Mouse (Mus musculus) v-Abl transformed pro-B cells (cell line): ENCODE measurements at regions not wholly inside any gene's neighbourhood (a gene's known extent, or its start where the extent isn't known, plus 50 kb on each side); places are given as distances from the start of the nearest gene placed in this dataset.
"Not testable (repeated sequence)": the region's sequence is repeated elsewhere in the genome, so short reads cannot be mapped to it uniquely, and the experiment has no call there.

ENCODE experiments used
- in situ Hi-C, 2 experiments: fragments of 400-800 bp; cut with MboI; formaldehyde crosslinking; loops; one replicate each; pipeline ENCODE4 v1.15.1; 2025; ENCODE audit not compliant: unreplicated experiment in 2 of 2

- in situ Hi-C loops, result no loop called here
These were observed 507.6 kb downstream of the Gja1 start for GRCm38 (mm10) chr10:56884456-56885410.

- in situ Hi-C loops, result not testable (repeated sequence)
These were observed 514.4 kb downstream of the Gja1 start for GRCm38 (mm10) chr10:56891530-56891929.

- in situ Hi-C loops, result no loop called here
These were observed 515.6 kb downstream of the Gja1 start for GRCm38 (mm10) chr10:56892666-56893209.

- in situ Hi-C loops, result no loop called here
These were observed 516.1 kb downstream of the Gja1 start for GRCm38 (mm10) chr10:56893210-56893705.

DNA sequence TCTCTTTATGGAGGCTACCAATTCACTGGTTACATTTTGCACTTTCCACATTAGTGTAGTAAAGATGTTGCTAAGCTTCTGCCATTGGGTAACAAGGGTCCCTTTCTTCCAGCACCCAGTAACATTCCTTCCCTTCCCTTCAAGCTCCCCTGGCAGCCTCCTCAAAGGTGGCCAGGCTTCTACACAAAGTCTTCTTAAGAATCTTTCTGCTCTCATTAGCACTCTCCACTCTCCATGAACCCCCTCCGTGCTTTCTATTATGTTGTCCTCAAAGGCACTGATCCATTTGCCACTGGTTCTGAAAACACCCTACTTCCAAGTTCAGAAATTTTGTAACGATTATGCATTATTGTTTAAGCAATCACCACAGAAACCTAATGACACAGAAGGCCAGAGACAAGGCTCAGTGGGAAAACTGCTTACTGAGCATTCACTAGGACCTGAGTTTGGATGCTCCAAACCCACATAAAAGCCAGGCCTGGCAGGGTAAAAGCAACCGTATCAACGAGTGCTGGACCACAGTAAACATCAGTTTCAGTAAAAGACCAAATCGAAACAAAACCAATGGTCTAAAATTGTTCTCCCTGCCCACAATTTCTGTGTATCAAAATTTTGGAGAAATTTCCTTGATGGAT, 522.6 kb downstream of the Gja1 start:
- in situ Hi-C loops, result no loop called here

- in situ Hi-C loops, result no loop called here
These were observed 523.8 kb downstream of the Gja1 start for GRCm38 (mm10) chr10:56900914-56901313.

DNA sequence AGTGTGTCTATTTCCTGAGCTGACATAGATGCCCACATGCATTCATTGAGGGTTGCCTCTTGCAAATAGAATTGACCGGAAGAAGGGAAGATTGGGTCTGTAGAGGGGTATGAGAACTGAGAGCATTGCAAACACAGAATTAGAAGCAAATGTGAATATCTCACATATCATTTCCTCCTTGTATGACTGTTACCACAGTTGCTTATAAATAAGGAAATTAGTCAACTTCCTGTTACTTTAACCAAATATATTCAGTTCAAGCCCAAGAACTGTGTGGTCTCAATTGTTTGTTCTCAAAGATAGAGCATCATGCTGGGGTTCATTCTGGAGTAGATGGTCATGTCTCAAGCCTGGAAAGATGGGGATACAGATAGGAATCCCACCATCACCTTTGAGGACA, 535.6 kb downstream of the Gja1 start:
- in situ Hi-C loops, result no loop called here

GRCm38 (mm10) chr10:56914103-56914502, 537.0 kb downstream of the Gja1 start:
- in situ Hi-C loops, result no loop called here

DNA sequence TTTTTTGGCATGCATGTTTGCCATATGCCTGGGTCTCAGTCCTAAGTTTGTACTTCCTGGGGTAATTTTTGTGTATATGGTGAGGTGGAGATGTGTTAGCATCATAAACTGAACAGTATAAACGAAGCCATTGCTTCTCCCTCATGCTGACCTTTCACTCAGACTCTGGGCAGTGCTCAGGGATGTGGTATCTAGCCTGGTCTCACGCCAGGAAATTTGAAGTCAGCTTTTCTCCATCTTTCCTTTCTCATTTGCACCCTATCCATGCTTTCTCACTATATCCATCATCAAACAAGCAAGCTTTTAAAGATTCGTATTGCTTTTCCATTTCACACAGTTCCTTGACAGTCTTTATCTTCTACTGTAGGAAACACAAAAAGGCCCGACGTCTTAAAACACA, 541.3 kb downstream of the Gja1 start:
- in situ Hi-C loops, result no loop called here

DNA sequence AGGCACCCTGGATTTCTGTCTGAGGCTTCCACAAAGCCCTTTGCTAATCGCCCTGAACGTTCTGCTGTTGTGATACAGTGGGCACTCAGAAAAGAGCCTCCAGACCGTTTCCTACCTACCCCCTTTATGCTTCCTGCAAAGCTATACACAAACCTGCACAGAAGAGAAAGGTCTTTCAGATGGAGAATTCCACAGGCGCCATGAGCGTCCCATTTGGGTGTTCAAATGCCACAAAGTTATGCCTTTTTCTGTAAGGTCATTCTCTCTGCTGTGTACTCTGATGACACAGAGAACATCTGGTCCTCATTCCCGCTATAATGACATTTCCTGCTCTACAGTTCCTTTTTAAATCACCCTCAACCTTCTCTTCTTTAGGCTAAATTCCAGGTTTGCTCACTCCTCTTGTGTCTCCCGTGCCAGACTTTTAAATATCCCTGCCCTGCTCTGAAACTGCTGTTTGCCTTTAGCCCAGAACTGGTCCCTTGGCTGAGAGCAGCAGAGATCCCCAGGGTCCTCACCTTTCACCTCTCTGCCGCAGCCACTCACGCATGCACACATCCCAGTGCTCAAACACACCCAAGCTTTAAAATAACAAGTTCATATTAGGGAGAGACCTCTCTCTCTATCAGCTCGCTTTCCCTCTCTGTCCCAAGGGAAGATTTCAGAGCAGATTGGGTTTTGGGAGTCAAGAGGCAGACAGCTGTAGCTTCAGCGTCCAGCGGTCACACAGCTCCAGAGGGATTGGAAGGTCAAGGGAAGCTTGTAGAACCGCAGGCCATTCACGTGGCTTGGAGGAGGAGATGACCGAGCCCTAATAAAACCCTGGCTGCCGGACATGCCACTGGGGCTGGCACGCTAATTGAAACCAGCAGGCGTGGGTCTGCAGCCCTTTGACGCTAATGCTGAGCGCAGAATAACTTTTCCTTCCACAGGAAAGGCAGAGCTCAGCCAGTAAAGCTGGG, 543.9 kb downstream of the Gja1 start:
- in situ Hi-C loops, result no loop called here

GRCm38 (mm10) chr10:56935174-56935573, 551.0 kb upstream of the Hsf2 start:
- in situ Hi-C loops, result no loop called here

GRCm38 (mm10) chr10:56941972-56942371, 544.2 kb upstream of the Hsf2 start:
- in situ Hi-C loops, result no loop called here

GRCm38 (mm10) chr10:56944434-56945145, 541.6 kb upstream of the Hsf2 start:
- in situ Hi-C loops, result no loop called here

DNA sequence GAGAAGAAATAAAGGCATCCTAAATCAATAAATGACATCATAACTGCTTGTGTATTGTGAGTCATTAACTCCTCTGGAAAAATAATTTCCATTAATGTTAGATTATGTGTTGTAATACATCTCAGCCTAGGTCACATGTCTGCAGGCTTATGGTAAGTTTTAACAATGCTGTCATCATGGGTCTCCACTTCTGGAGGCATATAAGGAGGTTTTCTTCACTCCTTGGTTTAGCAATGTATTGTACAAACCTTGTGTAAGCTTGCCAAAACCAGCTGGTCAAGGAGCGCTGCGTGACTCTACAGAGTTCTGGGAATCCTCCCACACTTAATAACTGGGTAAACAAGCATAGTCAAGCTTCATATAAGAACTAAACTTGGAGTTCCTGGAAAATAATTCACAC, 529.5 kb upstream of the Hsf2 start:
- in situ Hi-C loops, result no loop called here

DNA sequence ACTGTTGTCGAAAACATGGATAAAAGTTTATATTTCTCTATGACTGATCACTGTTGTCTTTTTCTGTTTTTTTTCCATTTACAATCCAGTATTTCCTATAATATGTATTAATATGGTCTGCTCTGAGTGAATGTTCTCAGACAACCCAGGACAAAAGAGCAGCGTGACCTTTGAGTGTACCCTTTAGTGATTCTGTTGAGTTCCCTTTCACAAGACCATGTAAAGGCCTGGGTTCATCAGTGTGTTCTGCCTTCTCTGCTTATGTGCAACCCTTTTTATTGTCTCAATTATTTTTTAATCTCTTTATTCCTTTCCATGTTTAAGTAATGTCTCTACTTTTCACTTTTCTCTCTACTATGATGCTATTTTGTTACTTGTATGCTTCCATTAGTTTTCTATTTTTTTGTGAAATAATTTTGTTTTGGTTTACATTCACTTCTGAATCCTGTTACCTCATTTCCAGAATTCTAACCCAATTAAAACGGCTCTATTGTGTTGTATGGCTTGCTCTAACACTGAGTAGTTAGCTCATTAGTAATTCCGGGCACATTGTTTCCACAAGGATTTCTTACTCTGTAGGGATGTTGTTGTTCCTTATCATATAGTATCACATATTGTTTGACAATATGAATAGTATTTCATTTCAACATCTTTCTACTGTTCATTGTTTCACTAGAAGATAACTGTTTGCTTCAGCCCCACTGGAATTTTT, 523.9 kb upstream of the Hsf2 start:
- in situ Hi-C loops, result no loop called here

GRCm38 (mm10) chr10:56963215-56963614, 523.0 kb upstream of the Hsf2 start:
- in situ Hi-C loops, result no loop called here

DNA sequence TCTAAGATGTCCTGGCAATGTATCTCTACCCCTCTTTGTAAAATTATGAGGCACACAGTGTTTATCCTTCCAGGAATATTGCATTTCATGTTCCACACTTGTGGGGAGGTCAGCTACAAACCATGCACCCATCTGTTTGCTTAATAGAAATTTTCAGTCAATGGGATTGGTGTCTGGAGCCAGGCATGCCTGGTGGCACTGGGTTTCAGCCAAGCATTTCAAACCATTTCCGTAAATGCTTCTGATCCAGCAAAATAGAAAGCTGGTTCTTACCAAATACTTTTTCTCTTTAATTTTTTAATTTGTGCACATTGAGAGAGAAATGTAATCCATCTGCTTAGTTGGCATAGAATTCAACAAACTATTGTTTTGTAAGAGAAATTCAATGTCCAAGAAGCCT, 517.3 kb upstream of the Hsf2 start:
- in situ Hi-C loops, result no loop called here

DNA sequence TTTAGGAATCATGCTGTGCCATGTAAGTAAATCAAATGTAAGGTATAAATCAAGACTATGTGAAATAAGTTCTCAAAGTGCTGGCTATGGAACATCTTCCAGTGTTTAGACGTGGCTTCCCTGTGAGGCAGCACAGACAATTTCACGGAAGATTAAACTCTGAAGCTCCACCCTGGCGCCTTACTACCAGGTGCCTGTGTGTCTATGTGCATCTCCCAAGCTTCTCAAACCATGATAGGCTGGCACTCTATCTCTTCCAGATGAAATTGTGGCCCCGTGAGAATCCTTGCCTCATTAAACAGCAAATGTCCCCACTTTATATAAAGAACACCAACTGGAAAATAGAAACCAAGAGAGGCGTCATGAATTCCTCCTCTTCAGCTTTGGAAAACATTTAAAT, 511.4 kb upstream of the Hsf2 start:
- in situ Hi-C loops, result no loop called here

- in situ Hi-C loops, result no loop called here
These were observed 506.6 kb upstream of the Hsf2 start for GRCm38 (mm10) chr10:56979601-56980000.
